Mouse (Mus musculus): ENCODE results near the gene Map2k1. TPM values are rescaled to one million over a fixed set of nuclear protein-coding genes. Genes with fewer than 3 reads are reported as not detected.
"Not testable (repeated sequence)": the region's sequence is repeated elsewhere in the genome, so short reads cannot be mapped to it uniquely, and the experiment has no call there.

The Map2k1 gene
- polyA plus RNA-seq, 1 experiment from 2014 or later, result 78.2 TPM

DNA sequence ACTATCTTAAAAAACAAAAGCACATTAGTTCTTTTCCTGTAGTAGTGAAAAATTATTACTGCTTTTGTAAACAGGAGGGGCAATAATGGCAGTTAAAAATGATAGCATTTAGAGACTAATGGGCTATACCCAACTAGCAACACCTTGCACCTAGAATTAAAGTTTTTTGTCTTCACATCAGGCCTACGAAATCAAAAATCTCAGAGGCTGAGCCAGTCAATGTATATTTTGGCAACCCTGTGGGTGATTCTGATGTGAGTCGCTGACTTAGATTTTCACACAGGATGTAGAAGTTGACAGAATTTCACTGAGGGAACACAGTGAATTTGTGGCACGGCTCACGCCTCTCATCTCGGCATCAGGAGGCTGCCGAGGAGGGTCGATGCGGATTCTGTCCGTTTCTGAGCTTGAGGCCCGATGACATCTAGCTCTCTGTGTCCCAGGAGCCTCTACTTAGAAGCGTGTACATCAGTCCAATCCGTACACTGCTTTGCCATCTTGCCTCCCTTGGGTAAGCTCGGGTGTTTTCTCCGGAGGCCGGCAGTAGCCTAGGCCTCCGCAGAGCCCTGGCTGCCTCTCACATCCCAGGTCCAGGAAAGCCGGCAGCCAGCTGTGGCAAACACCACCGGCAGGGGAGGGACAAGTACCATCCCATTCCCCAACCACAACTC lies 81.2 kb downstream of the Map2k1 start:
- peak overlapping the region; percentile 85 for H3K27ac ChIP-seq (ENCODE audit: low read depth, low read length)
- DNase-seq (ENCODE audit: low spot score, missing footprints) (peak; percentile 86), ATAC-seq (ENCODE audit: low FRiP score) (peak; percentile 22)
- no peaks in the 10 kb centered on the region for H3K27me3 ChIP-seq (ENCODE audit: control insufficient read depth, insufficient read depth, low read length)
- H3K9me3 ChIP-seq (ENCODE audit: control insufficient read depth, low read length), result no peaks in the 10 kb centered on the region
- WGBS, result 3% methylated on average over 18 of the region's 18 CpGs
- H3K4me2 ChIP-seq, result peak overlapping the region; percentile 75
- H3K4me3 ChIP-seq (ENCODE audit: low read depth, low read length), result peak overlapping the region; percentile 97
- peaks cover 13% of the 10 kb centered on the region for H3K4me1 ChIP-seq (ENCODE audit: control insufficient read depth, insufficient read depth, low read length)
- H3K36me3 ChIP-seq (ENCODE audit: control insufficient read depth, insufficient read depth, low read length), result peaks cover 21% of the 10 kb centered on the region
- H3K9ac ChIP-seq (ENCODE audit: low read length), result peak overlapping the region; percentile 95

DNA sequence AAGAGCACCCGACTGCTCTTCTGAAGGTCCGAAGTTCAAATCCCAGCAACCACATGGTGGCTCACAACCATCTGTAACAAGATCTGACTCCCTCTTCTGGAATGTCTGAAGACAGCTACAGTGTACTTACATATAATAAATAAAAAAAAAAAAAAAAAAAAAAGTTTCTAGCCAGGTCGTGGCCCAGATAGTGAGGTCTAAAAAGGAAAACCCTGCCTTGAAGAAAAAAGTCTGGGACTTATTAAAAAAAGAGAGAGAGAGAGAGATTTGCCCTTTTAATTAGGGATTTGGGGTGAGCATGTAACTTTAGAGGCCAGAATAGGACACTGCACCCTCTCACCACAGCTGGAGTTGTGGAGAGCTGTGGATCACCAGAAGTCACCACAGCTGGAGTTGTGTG lies 83.5 kb downstream of the Map2k1 start:
- H3K36me3 ChIP-seq (ENCODE audit: control insufficient read depth, insufficient read depth, low read length); H3K4me2 ChIP-seq; H3K9me3 ChIP-seq (ENCODE audit: control insufficient read depth, low read length); H3K4me3 ChIP-seq (ENCODE audit: low read depth, low read length); DNase-seq (ENCODE audit: low spot score, missing footprints); ATAC-seq (ENCODE audit: low FRiP score); H3K27ac ChIP-seq (ENCODE audit: low read depth, low read length); H3K27me3 ChIP-seq (ENCODE audit: control insufficient read depth, insufficient read depth, low read length); H3K9ac ChIP-seq (ENCODE audit: low read length): not testable (repeated sequence)
- 89% methylated on average over 3 of the region's 3 CpGs for WGBS
- peaks cover 13% of the 10 kb centered on the region for H3K4me1 ChIP-seq (ENCODE audit: control insufficient read depth, insufficient read depth, low read length)

DNA sequence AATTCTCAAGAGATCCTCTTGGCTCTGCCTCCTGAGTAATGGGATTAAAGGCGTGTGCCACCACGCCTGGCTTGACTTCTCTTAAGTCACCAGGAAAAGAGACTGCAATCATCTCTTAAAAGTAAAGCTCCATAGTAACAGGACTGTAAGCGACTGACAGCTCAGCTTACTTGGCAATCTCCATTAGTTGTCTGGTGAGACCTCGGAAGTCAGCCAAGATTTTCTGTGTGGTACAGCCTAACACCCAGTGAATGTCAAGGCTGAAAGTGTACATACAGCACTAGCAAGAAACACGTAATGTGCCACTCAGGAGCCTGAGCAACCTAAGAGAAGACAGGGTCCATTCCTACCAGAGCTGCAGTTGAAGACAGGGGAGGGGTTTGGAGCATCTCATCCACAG lies 93.0 kb downstream of the Map2k1 start:
- Histone ChIP-seq H3K27me3 (ENCODE audit: control insufficient read depth, insufficient read depth, low read length) (no peaks in the 10 kb centered on the region), H3K4me1 (ENCODE audit: control insufficient read depth, insufficient read depth, low read length) (no peaks in the 10 kb centered on the region), H3K36me3 (ENCODE audit: control insufficient read depth, insufficient read depth, low read length) (peaks cover 2% of the 10 kb centered on the region), H3K4me3 (ENCODE audit: low read depth, low read length) (no peak overlapping the region), H3K4me2 (no peak overlapping the region), H3K9me3 (ENCODE audit: control insufficient read depth, low read length) (no peaks in the 10 kb centered on the region), H3K9ac (ENCODE audit: low read length) (no peak overlapping the region), H3K27ac (ENCODE audit: low read depth, low read length) (no peak overlapping the region)
- ATAC-seq (ENCODE audit: low FRiP score) (no peak), DNase-seq (ENCODE audit: low spot score, missing footprints) (no peak)
- 92% methylated on average over 5 of the region's 5 CpGs for WGBS

DNA sequence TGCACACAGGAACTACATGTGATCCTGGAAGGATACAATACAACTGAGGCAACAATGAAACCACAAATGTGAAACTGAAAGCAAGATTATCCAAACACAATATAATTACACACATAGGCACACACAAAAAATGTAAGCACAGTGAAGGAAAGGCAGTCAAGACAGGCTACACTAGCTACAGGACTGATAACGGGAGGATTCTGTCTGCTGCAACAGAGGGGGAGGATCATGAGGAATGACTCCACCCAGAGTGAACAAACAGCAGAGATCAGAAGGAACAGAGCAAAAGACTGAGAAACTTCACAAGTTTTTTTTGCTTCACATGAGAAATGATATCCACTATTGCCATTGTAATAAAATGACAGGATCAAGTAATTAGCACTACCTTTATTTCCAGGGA lies 96.8 kb downstream of the Map2k1 start:
- Histone ChIP-seq H3K27ac (ENCODE audit: low read depth, low read length) (no peak overlapping the region), H3K4me2 (no peak overlapping the region), H3K4me1 (ENCODE audit: control insufficient read depth, insufficient read depth, low read length) (no peaks in the 10 kb centered on the region), H3K9me3 (ENCODE audit: control insufficient read depth, low read length) (no peaks in the 10 kb centered on the region), H3K27me3 (ENCODE audit: control insufficient read depth, insufficient read depth, low read length) (no peaks in the 10 kb centered on the region), H3K36me3 (ENCODE audit: control insufficient read depth, insufficient read depth, low read length) (peaks cover 6% of the 10 kb centered on the region), H3K4me3 (ENCODE audit: low read depth, low read length) (no peak overlapping the region), H3K9ac (ENCODE audit: low read length) (no peak overlapping the region)
- no peak for ATAC-seq (ENCODE audit: low FRiP score)
- WGBS, result 100% methylated on average over 1 of the region's 1 CpGs
- no peak for DNase-seq (ENCODE audit: low spot score, missing footprints)

DNA sequence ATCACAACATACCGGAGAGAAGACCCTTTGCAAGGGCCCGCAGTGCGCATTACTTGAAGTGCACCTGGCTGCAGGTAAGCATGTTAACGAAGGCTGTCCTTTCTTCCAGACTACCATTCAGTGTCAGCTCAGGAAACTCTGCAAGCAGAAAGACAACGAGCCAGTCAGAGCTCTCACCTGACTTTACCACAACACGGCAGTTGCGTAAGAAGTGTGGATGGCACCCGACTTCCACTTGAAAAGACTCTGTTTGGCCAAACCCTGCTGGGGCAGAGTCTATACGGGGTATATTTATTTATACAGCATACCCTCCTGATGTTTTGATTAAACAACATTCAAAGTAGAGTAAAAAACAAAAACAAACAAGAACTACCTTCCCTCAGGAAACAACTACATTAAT lies 113.6 kb downstream of the Map2k1 start:
- Histone ChIP-seq H3K27ac (ENCODE audit: low read depth, low read length) (no peak overlapping the region), H3K9ac (ENCODE audit: low read length) (no peak overlapping the region), H3K4me1 (ENCODE audit: control insufficient read depth, insufficient read depth, low read length) (no peaks in the 10 kb centered on the region), H3K4me3 (ENCODE audit: low read depth, low read length) (no peak overlapping the region), H3K27me3 (ENCODE audit: control insufficient read depth, insufficient read depth, low read length) (no peaks in the 10 kb centered on the region), H3K9me3 (ENCODE audit: control insufficient read depth, low read length) (no peaks in the 10 kb centered on the region), H3K4me2 (no peak overlapping the region), H3K36me3 (ENCODE audit: control insufficient read depth, insufficient read depth, low read length) (peaks cover 2% of the 10 kb centered on the region; the same call in 1 of the 2 replicates)
- no peak for ATAC-seq (ENCODE audit: low FRiP score)
- no peak for DNase-seq (ENCODE audit: low spot score, missing footprints)
- WGBS, result 93% methylated on average over 9 of the region's 9 CpGs

DNA sequence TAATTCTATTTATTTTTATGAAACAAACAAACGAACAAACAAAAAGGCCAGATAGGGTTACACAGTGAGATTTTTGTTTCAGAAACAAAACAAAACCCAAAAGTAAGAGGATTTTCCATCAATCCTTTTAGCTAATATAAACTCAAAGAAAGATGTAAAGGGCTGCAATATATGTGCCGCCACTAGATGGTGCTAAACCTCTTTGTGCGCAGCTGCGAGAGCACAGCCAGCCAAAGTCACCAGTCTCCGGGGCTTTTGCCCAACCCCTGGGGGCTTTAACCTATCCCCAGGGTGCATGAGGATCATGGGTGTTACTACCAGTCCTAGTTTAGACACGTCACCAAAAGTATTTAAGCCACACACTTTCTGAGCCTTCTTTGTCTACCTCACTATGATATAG lies 114.5 kb downstream of the Map2k1 start:
- 11% methylated on average over 6 of the region's 6 CpGs for WGBS

More for the DNA sequence above, 114.5 kb downstream of the Map2k1 start:
- not testable (repeated sequence) for H3K4me2 ChIP-seq; ATAC-seq (ENCODE audit: low FRiP score); H3K9ac ChIP-seq (ENCODE audit: low read length); H3K27ac ChIP-seq (ENCODE audit: low read depth, low read length); H3K4me3 ChIP-seq (ENCODE audit: low read depth, low read length); H3K4me1 ChIP-seq (ENCODE audit: control insufficient read depth, insufficient read depth, low read length); H3K27me3 ChIP-seq (ENCODE audit: control insufficient read depth, insufficient read depth, low read length); H3K9me3 ChIP-seq (ENCODE audit: control insufficient read depth, low read length); H3K36me3 ChIP-seq (ENCODE audit: control insufficient read depth, insufficient read depth, low read length)
- DNase-seq (ENCODE audit: low spot score, missing footprints), result peak; percentile 91

Small RNAs within 50 kb of the gene (microRNA-seq; reads per million reads assigned to microRNA genes)
- gene Gm24106, result not detected

Other genes starting within 250 kb of the Map2k1 start
- 3.9 and 4.0 TPM in 2 replicates for gene Smad6, start 231.6 kb downstream of the Map2k1 start, polyA plus RNA-seq (2014; fragmentation: Nextera tagmentation; extraction: Ambion mirVana)
- not detected in 2 replicates for gene Lctl, start 136.5 kb downstream of the Map2k1 start, polyA plus RNA-seq (2014; fragmentation: Nextera tagmentation; extraction: Ambion mirVana)
- gene Zwilch, start 80.5 kb downstream of the Map2k1 start, polyA plus RNA-seq (2014; fragmentation: Nextera tagmentation; extraction: Ambion mirVana), result 30.5 and 32.8 TPM in 2 replicates
- 1,103 and 1,131 TPM in 2 replicates for gene Rpl4, start 80.3 kb downstream of the Map2k1 start, polyA plus RNA-seq (2014; fragmentation: Nextera tagmentation; extraction: Ambion mirVana)
- gene Snapc5, start 74.4 kb downstream of the Map2k1 start, polyA plus RNA-seq (2014; fragmentation: Nextera tagmentation; extraction: Ambion mirVana), result 37.3 and 37.4 TPM in 2 replicates
- 1.8 and 2.6 TPM in 2 replicates for gene Uchl4, start 18.4 kb downstream of the Map2k1 start, polyA plus RNA-seq (2014; fragmentation: Nextera tagmentation; extraction: Ambion mirVana)
- 286 TPM in 2 replicates for gene Tipin, start 27.9 kb upstream of the Map2k1 start, polyA plus RNA-seq (2014; fragmentation: Nextera tagmentation; extraction: Ambion mirVana)
- gene Dis3l, start 87.7 kb upstream of the Map2k1 start, polyA plus RNA-seq (2014; fragmentation: Nextera tagmentation; extraction: Ambion mirVana), result 26.5 and 27.1 TPM in 2 replicates
- 2.6 and 3.1 TPM in 2 replicates for gene Megf11, start 132.0 kb upstream of the Map2k1 start, polyA plus RNA-seq (2014; fragmentation: Nextera tagmentation; extraction: Ambion mirVana)